Mouse (Mus musculus): ENCODE results near the gene Cyp2d9.
"Not testable (repeated sequence)": the region's sequence is repeated elsewhere in the genome, so short reads cannot be mapped to it uniquely, and the experiment has no call there.

GRCm38 (mm10) chr15:82456086-82456790 is 23.0 kb downstream of the Cyp2d9 start:
- TF ChIP-seq CTCF, POLR2A (IDR thresholded peaks at IDR 0.05; ENCODE audit: insufficient read depth, low read depth, low read length): not testable (repeated sequence)

Data from olfactory bulb, adult 2 months (tissue).